Mouse (Mus musculus) heart, embryonic 15.5 days (tissue): Measurements from ENCODE around the gene Cactin. TPM values are rescaled to one million over a fixed set of nuclear protein-coding genes. Genes with fewer than 3 reads are reported as not detected.
A peak's percentile ranks its signal among the peaks of the same experiment; 100 is the strongest.

ENCODE experiments used
- ATAC-seq: fragments of 200-750 bp; cut with Nextera tagmentation; replicated peaks from 2 replicates; pipeline ENCODE4 v1.8.0; 2017; ENCODE audit warnings: low read depth, moderate TSS enrichment; ENCODE audit not compliant: insufficient number of reproducible peaks, insufficient read depth, low FRiP score
- H3K27ac ChIP-seq: fragments of 300-500 bp; sonication (generic); 2 replicates; pipeline ENCODE4 v1.5.1; 2015; ENCODE audit warnings: mild to moderate bottlenecking, inconsistent platforms
- H3K27me3 ChIP-seq: fragments of 300-500 bp; sonication (generic); 2 replicates; pipeline ENCODE4 v1.6.1; 2015; ENCODE audit warnings: inconsistent platforms
- H3K36me3 ChIP-seq: fragments of 300-500 bp; sonication (generic); 2 replicates; pipeline ENCODE4 v1.6.1; 2015; ENCODE audit warnings: mild to moderate bottlenecking, inconsistent platforms
- H3K4me1 ChIP-seq: fragments of 300-500 bp; sonication (generic); replicated peaks from 2 replicates; pipeline ENCODE4 v1.6.1; 2015; ENCODE audit warnings: inconsistent platforms
- H3K4me2 ChIP-seq: fragments of 300-500 bp; sonication (generic); 2 replicates; pipeline ENCODE4 v1.6.1; 2015; ENCODE audit warnings: inconsistent platforms, mild to moderate bottlenecking, moderate library complexity
- H3K4me3 ChIP-seq: fragments of 300-500 bp; sonication (generic); 2 replicates; pipeline ENCODE4 v1.5.1; 2015; ENCODE audit warnings: mild to moderate bottlenecking, inconsistent platforms
- H3K9ac ChIP-seq: fragments of 300-500 bp; sonication (generic); 2 replicates; pipeline ENCODE4 v1.6.1; 2015; ENCODE audit warnings: mild to moderate bottlenecking, inconsistent platforms
- H3K9me3 ChIP-seq: fragments of 300-500 bp; sonication (generic); replicated peaks from 2 replicates; pipeline ENCODE4 v1.6.1; 2016; ENCODE audit warnings: inconsistent platforms
- WGBS: fragments of 180-500 bp; shearing (Covaris S2); methylation state at CpG from one replicate; pipeline ENCODE4 v1.1.7; 2015; ENCODE audit warnings: mixed read lengths; 5-methylcytosine and 5-hydroxymethylcytosine counted together
- polyA plus RNA-seq: library from polyadenylated mRNA; unstranded; fragments of >200 nt; fragmentation: Nextera tagmentation; extraction: Ambion mirVana; gene quantifications from 2 replicates; pipeline ENCODE4 v1.2.1, GENCODE M21; 2015

Gene Cactin
- polyA plus RNA-seq, 1 experiment from 2014 or later: 23.5 TPM

GRCm38 (mm10) chr10:81298369-81299100, 22.4 kb upstream of the Cactin start:
- Histone ChIP-seq H3K36me3 (no peaks in the 10 kb centered on the region), H3K9ac (no peak overlapping the region), H3K27me3 (no peaks in the 10 kb centered on the region), H3K4me3 (no peak overlapping the region), H3K4me1 (peaks cover 83% of the 10 kb centered on the region), H3K4me2 (no peak overlapping the region), H3K27ac (peak overlapping the region; percentile 75), H3K9me3 (no peaks in the 10 kb centered on the region)
- no peak for ATAC-seq
- 84% methylated on average over 17 of the region's 17 CpGs for WGBS

- H3K4me2 ChIP-seq: no peak overlapping the region
- no peak for ATAC-seq
- H3K4me1 ChIP-seq: peaks cover 82% of the 10 kb centered on the region
- no peaks in the 10 kb centered on the region for H3K9me3 ChIP-seq
- 81% methylated on average over 14 of the region's 14 CpGs for WGBS
- no peaks in the 10 kb centered on the region for H3K36me3 ChIP-seq
- H3K27me3 ChIP-seq: no peaks in the 10 kb centered on the region
- no peak overlapping the region for H3K9ac ChIP-seq
- no peak overlapping the region for H3K4me3 ChIP-seq
- 0 out of 2 replicates have a peak overlapping the region, but pooled peaks have one; percentile 6 for H3K27ac ChIP-seq
Measured at GRCm38 (mm10) chr10:81299585-81300351, 21.1 kb upstream of the Cactin start.

- no peak overlapping the region for H3K27ac ChIP-seq
- H3K27me3 ChIP-seq: no peaks in the 10 kb centered on the region
- no peaks in the 10 kb centered on the region for H3K9me3 ChIP-seq
Measured at GRCm38 (mm10) chr10:81300352-81300907, 20.5 kb upstream of the Cactin start.

GRCm38 (mm10) chr10:81301321-81301720, 19.6 kb upstream of the Cactin start:
- no peak overlapping the region for H3K4me2 ChIP-seq
- H3K9ac ChIP-seq: no peak overlapping the region
- ATAC-seq: no peak
- H3K4me3 ChIP-seq: no peak overlapping the region
- WGBS: 73% methylated on average over 9 of the region's 9 CpGs
- peaks cover 8% of the 10 kb centered on the region; the same call in 1 of the 2 replicates for H3K36me3 ChIP-seq
- no peaks in the 10 kb centered on the region for H3K27me3 ChIP-seq
- no peak overlapping the region for H3K27ac ChIP-seq
- no peaks in the 10 kb centered on the region for H3K9me3 ChIP-seq
- H3K4me1 ChIP-seq: peaks cover 73% of the 10 kb centered on the region

More at GRCm38 (mm10) chr10:81300352-81300907, 20.5 kb upstream of the Cactin start:
- Histone ChIP-seq H3K4me1 (peaks cover 79% of the 10 kb centered on the region), H3K9ac (no peak overlapping the region), H3K4me2 (no peak overlapping the region), H3K4me3 (no peak overlapping the region), H3K36me3 (no peaks in the 10 kb centered on the region)
- WGBS: 70% methylated on average over 9 of the region's 9 CpGs
- no peak for ATAC-seq

GRCm38 (mm10) chr10:81302288-81302687, 18.6 kb upstream of the Cactin start:
- Histone ChIP-seq H3K4me2 (peak overlapping the region; percentile 44), H3K36me3 (peaks cover 17% of the 10 kb centered on the region), H3K4me1 (peaks cover 72% of the 10 kb centered on the region), H3K9me3 (no peaks in the 10 kb centered on the region), H3K9ac (no peak overlapping the region), H3K27me3 (no peaks in the 10 kb centered on the region), H3K4me3 (no peak overlapping the region), H3K27ac (peak overlapping the region; percentile 55)
- 52% methylated on average over 4 of the region's 4 CpGs for WGBS
- ATAC-seq: no peak

- no peaks in the 10 kb centered on the region for H3K27me3 ChIP-seq
- whole genome bisulfite sequencing: 15% methylated on average over 14 of the region's 14 CpGs
- H3K4me1 ChIP-seq: peaks cover 67% of the 10 kb centered on the region
- 0 out of 2 replicates have a peak, but pooled peaks have one; percentile 7 for ATAC-seq
- peaks cover 22% of the 10 kb centered on the region for H3K36me3 ChIP-seq
- H3K9ac ChIP-seq: peak overlapping the region; percentile 34; the same call in 1 of the 2 replicates
- H3K9me3 ChIP-seq: no peaks in the 10 kb centered on the region
- peak overlapping the region; percentile 55 for H3K27ac ChIP-seq
- H3K4me2 ChIP-seq: peak overlapping the region; percentile 44
- no peak overlapping the region for H3K4me3 ChIP-seq
Measured at GRCm38 (mm10) chr10:81302781-81303218, 18.1 kb upstream of the Cactin start.

GRCm38 (mm10) chr10:81303258-81303657, 17.6 kb upstream of the Cactin start:
- ATAC-seq: 0 out of 2 replicates have a peak, but pooled peaks have one; percentile 2
- Histone ChIP-seq H3K9me3 (no peaks in the 10 kb centered on the region), H3K27me3 (no peaks in the 10 kb centered on the region), H3K4me3 (no peak overlapping the region), H3K9ac (peak overlapping the region; percentile 34; the same call in 1 of the 2 replicates), H3K4me2 (peak overlapping the region; percentile 44), H3K27ac (peak overlapping the region; percentile 55), H3K36me3 (peaks cover 27% of the 10 kb centered on the region), H3K4me1 (peaks cover 62% of the 10 kb centered on the region)
- 43% methylated on average over 10 of the region's 10 CpGs for WGBS

- H3K4me2 ChIP-seq: no peak overlapping the region
- peaks cover 60% of the 10 kb centered on the region for H3K4me1 ChIP-seq
- H3K36me3 ChIP-seq: peaks cover 31% of the 10 kb centered on the region
- no peak for ATAC-seq
- 70% methylated on average over 7 of the region's 7 CpGs for WGBS
- H3K27ac ChIP-seq: no peak overlapping the region; the same call in 1 of the 2 replicates
- no peak overlapping the region for H3K9ac ChIP-seq
- H3K27me3 ChIP-seq: no peaks in the 10 kb centered on the region
- H3K4me3 ChIP-seq: no peak overlapping the region
- no peaks in the 10 kb centered on the region for H3K9me3 ChIP-seq
Measured at GRCm38 (mm10) chr10:81303761-81304160, 17.1 kb upstream of the Cactin start.

GRCm38 (mm10) chr10:81304597-81305238, 16.2 kb upstream of the Cactin start:
- peaks cover 52% of the 10 kb centered on the region for H3K4me1 ChIP-seq

GRCm38 (mm10) chr10:81305663-81306062, 15.2 kb upstream of the Cactin start:
- Histone ChIP-seq H3K4me3 (no peak overlapping the region), H3K4me1 (peaks cover 43% of the 10 kb centered on the region), H3K27me3 (no peaks in the 10 kb centered on the region), H3K9me3 (no peaks in the 10 kb centered on the region), H3K4me2 (no peak overlapping the region), H3K36me3 (peaks cover 50% of the 10 kb centered on the region), H3K9ac (no peak overlapping the region), H3K27ac (no peak overlapping the region)
- no peak for ATAC-seq
- WGBS: 94% methylated on average over 14 of the region's 14 CpGs

More at GRCm38 (mm10) chr10:81304597-81305238, 16.2 kb upstream of the Cactin start:
- no peak; the same call in 1 of the 2 replicates for ATAC-seq
- no peak overlapping the region for H3K4me3 ChIP-seq
- no peak overlapping the region for H3K27ac ChIP-seq
- no peaks in the 10 kb centered on the region for H3K9me3 ChIP-seq
- no peak overlapping the region for H3K9ac ChIP-seq
- WGBS: 25% methylated on average over 7 of the region's 9 CpGs
- H3K36me3 ChIP-seq: peaks cover 41% of the 10 kb centered on the region
- no peaks in the 10 kb centered on the region for H3K27me3 ChIP-seq
- H3K4me2 ChIP-seq: no peak overlapping the region
